Mouse (Mus musculus): ENCODE data around the gene Syt1.

The Syt1 gene

DNA sequence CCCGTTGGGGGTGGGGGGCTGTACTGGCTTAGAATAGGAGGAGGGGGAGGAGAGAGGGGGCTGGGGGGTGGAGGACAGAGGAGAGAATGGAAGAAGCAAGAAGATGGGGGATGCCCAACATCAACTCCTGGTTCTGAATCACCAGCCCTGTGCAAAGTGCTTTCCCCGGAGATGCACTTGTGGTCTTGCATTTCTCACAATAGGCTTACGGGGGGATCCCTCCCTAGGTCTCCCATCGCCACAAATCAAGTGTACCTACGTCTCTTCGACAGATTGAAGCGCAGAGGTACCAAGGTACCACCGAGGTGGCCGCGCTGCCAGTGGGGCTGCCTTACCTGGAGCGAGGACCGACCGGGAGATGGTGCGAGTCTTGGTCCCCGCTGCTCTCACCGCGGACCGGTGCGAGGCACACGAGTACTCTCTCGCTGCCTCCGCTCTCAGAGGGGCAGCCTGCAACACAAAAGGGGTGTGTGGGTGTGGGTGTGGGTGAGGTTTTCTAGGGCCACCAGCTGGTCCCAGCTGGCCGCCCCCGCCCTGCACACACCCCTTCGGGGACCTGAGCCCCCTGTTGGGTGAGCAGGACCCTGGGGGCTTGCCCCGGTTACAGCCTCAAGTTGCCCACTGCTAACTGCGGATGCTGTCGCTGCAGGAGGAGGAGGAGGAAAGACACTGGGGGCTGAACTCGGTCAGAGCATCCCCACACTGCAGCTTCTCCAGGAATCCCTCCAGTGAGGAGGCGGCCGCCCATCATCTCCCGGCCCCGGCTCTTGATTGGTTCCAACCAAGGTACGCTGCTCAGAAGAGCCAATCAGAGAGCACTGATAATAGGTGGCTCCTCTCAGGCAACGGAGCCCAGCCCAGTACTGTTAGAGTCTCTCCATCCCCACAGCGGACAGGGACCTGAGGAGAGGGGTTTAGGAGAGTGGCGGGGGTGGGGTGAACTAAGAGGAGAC is at the start of gene Syt1:
Gene Syt1, minus strand, starts transcription at position 742 of the 953 bp plus-strand sequence.
- peak; percentile 27 for DNase-seq

DNA sequence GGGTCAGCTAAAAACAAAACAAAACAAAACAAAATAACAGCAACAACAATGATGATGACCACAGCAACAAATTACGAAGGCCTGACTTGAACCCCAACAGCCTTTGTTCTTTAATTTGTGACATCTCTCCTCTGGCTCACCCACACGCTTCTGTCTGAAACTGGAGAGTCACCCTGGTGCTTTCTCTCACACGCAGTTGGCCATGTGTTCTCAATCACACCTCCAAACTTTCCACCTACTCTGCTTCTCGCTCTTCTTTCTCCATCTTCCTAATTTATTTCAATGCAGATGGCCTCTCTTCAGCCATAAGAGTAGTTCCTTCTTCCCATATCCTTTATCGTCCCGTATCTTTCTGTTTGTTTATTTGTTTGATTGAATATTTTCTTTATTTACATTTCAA is 45.7 kb upstream of the Syt1 start:
- DNase-seq: no peak

DNA sequence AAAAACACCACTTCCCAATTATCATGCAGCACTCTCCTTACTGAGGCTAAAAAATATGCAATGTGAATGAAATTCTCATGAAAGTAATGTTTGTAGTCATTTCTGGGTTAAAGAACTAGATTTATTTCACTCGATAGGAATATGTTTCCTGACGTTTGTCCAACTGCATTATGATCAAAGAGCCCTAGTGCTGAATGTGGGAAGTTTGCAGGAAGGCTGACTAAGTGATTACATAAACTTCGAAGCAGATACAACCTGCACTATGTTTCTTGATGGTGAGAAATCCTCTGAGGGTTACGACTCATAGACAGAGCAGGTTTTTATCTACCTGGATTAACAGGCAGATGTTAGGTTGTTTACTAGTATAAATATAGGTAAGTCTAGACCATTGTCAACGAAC is 36.8 kb upstream of the Syt1 start:
- no peak for DNase-seq

DNA sequence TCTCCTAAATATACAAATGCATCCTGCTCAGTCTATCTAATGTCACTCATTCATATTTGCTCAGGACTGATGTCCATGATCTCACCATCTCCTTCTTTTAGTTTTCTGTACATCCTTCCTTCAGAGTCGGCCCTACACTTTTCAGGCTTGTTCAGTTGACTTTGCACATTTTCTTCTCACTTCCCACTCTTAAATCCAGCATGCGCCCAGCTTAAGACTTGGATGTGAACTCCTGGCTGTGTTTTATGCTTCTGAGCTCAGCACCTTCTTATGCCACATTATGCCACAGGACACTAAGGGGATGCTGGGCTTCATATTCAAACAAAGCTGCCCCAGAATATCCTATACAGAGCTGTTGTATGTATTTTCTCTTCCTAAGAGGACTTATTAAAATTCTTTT is 36.2 kb upstream of the Syt1 start:
- DNase-seq: no peak

DNA sequence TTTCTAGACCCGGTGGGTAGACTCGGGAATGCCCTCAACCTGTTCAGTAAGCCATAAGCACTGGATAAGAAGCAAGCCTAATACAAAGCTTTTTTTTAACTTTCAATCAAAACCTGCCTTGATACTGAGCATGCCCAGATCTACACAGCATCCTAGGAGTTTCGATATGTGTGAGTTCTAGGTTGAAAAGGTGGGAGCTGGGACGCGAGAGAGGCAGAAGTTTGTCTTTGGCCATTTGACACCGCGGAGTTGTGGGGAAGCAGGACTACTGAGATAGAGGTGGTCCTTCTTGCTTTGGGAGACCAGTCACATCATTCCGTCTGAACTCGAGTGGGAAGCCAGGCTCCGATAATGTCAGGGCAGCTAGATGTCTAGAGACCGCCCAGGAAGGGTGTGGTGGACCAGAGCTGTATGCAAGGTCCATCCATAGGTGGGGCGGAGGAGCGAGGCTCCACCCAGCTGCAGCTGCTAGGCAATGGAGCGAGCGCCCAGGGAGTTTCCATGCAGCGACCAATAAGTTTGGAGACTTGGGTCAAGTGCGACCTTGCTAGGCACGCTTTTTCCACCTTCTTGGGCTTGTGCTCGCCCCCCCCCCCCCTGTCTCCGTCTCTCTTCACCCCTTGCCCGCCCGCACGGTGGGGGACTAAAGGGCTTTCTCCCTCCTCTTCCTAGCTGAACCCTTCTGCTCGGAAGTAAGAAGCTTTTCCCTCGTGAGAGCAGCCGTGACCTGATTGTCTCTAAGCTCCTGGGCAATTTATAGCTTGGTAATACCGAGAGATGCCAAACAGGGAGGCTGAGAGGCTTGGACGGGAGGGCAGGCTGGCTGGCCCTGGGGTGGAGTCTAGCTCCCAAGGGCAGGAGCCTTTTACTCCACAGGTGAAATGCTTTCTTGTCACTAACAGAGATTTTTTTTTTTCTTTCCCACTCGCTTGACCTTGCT is 714 bp upstream of the Syt1 start:
- DNase-seq: no peak

DNA sequence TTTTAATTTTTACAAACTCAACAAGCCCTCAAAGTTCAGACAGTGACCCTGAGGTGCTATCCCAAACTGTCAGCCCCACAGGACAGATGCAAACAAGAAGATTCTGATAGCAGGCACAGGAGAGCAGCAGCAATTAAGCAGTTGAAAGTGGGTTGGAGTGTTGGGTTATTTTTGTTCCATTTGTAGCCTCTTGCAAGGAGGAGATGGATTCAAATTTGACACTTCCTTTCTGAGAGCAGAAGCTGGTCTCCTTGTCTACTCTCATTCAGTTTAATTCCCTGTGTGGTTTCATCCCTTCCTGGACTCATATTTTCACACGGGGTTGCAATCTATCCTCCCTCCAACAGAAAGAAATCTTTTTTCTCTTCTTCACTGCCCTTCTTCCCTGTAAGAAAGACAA is 951 bp downstream of the Syt1 start:
- no peak for DNase-seq

DNA sequence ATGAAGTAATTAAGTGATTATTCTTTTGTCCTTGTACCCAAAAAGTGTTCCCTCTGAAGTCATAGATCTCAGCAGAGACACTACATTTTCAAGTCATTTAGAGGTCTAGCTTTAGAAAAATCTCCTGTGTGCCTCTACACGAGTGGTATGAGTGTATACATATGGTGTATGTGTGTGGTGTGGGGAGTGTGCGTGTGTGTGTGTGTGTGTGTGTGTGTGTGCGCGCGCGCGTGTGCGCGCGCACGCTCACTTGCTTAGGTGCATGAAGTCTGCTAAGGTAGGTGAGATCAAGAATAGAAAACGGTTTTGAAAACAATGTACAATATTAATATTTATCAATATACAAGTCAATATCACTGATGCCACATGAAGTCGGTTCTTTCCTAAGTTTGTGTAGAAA is 2.3 kb downstream of the Syt1 start:
- no peak for DNase-seq

DNA sequence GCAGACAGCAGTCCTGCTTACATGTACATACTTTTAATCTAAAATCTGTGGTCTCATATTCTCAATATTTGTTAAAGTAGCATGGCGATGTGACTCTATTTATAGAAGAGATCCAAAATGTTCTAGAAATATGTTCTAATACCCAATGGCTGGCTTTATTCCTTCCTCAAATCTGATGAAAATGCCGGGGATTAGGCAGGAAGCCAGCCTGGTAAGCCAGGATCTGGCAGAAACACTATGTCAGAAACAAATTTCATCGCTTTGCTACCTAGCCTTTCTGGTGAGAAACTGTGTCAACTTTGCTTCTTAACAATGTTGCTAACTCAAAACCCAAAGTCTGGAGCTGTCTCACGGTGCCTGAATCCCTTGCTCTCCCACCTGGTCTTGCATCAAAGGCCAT is 7.3 kb downstream of the Syt1 start:
- DNase-seq: no peak

DNA sequence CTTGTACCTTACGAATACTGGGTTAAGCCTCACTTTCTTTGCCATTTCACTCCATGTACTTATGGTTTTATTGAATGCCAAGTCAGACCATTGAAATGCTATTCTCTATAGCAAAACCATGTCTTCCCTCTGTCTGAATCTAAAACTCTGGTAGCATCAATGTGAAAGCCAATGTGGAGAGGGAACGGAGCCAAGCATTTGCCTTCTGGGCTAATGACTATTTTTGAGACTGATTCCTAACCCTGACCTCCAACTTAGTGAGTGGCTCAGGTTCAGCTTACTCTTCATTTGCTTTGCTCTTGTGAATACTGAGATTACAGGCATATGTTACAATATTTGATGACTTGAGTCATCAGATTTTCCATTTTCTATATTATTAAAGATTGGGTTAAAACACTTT is 23.5 kb downstream of the Syt1 start:
- DNase-seq: no peak

DNA sequence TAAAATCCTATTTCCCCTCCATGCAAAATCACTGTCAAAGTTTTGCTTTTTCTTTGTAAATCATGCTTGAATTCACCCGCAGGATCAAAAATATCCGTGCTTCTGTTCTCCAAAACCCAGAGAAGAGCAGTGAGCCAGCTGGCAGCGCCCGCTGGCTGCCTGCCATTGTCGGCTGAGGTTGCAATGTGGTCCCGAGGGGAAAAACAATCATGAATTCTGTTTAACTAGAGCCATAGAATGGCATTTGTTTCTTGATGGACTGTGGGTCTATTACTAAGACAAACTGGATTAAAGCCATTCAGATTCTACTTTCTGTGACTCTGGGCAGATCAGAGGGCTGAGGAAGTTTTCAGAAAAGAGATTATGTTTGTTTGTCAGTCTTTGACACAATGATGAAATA is 31.1 kb downstream of the Syt1 start:
- DNase-seq: peak; percentile 69

DNA sequence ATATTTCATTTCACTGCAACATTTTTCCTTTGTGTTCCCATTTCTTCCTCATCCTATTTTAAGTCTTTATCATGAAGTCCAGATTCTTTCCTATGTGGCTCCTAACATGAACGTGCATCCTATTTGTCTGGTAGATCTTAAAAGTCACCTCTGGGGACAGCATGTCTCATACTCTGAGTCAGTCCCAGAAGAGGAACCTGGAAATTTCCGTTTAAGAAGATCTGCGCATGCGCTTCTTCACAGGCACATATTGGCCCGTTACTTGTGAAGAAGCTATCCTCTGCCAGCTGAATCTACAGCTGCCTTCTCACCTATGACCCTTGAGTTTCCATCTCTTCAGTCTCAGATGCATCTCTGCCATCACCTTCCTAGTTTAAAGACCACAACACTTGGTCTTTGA is 55.8 kb downstream of the Syt1 start:
- DNase-seq: no peak

DNA sequence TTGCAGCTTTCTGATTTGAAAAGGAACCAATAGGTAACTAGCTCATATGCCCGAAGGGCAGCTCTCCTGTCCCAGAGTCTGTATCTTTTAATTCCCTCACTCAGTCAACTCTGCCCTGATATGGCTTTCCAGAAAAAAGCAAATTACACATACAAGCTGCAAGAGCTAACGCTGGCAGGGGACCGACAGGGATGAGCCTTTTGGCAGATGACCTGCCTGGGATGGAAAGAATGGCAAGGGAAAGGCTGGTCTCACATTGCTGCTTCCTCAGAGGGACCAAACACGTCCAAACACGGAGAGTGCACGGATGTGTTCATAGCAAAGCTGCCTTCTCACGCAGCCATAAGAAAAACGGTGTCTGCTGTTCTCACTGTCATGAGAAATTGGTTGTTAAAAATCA is 58.6 kb downstream of the Syt1 start:
- DNase-seq: no peak

DNA sequence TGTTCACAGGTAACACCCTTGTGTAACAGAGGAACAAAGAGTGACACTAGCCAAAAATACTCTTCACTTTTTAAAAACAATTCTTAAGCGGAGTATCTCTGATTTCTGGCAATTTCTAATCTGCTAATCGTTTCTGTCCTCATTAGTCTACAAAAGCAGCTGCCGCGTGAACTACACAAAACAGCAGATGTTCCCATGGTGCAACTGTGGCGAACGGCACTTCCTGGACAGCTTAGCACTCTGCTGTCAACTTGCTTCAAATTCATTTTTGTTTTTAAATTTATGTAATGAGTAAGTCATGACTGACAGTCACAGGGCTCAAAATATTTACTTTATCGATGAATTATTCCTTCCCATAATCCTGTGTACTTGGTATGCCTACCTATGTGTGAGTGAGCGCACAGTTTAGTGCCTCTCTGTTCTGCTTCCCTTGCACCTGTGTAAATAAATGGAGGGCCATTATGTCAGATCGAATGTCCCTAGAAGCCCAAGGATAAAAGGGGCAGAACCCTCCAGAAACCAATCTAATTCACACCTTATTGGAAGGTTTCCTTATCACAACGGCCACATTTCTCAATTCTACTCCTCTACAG is 73.8 kb downstream of the Syt1 start:
- DNase-seq: no peak

DNA sequence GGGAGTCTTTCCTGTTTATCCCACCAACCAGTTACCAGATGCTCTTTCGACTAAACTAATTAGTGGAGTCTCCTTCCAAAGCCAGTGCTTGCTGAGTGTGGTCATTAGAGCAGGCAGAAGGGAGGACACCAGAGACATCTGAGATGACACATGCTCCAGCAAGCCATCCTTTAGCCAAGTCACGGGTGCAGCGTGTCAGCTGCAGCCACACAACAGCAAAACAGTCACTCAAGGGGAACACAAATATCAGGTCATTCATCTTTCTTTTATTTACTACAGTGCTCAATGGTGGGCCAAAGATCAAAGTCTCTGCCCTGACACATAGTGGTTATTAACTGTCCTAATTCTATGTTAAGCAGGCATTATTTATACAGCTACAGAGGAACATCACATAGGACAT is 80.5 kb downstream of the Syt1 start:
- peak; percentile 5 for DNase-seq

DNA sequence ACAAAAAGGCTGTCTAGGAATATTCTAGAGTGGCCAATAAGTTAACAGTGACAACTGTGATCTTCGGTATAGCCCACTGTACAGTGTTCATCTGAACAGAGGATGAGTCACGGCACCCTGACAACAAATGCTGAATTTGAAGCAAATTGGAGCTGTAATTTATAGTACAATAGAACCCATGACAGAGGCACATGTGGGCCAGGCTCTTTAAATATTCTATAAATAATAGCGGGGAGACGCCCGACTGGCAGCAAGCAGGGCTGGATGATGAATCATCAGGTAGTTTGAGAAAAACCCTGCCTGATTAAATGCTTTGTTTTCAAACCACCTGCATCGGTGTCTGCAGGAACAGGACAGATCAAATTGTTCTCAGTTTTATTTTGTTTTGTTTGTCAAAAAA is 81.1 kb downstream of the Syt1 start:
- no peak for DNase-seq

DNA sequence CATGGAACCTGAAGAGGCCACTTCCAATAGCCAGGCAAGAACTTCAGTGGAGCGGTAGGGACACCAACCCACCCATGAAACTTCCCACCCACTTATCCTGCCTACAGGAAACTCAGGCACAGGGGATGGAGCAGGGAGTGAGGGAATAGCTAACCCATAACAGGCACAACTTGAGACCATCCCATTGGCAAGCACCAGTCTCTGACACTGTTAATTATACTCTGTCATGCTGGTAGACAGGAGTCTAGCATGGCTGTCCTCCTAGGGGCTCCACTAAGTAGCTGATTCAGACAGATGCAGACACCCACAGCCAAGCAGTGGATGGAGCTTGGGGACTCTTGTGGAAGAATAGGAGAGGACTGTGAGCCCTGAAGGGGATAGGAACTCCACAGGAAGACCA is 105.5 kb downstream of the Syt1 start:
- no peak for DNase-seq

DNA sequence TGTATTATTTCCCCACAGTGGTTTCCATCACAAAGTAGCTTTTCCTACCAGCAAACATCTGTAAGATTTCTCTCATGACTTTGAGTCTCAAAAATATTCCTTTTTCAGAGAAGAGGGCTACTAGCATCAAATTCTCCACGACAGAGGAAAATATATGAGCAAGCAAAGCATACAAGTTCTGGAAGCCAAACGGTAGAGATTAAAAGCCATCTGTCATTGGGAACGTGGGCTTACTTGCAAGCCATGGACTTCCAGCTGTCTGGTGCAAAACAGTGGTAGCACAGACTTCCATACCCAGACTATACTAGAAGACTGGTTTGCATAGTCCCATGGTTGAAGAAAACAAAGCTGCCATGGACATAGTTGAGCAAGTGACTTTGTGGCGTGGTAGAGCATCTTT is 106.4 kb downstream of the Syt1 start:
- no peak for DNase-seq

DNA sequence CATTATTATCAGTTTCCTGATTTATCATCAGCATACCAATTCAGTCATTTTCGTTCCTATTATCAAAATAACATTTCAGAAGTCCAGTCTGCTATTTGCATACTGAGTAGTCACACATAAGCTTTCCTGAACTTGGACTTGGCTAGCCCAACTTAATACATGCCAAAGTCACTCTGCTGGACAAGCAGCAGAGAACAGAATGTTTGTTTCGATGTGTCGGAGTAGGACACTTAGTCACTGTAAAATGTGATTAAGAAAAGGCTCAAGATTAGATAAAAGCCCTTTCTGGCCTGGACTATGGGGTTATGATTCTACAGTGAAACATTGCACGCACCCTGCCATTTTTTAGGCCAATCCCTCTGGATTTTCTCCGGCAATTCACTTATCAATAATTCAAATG is 114.3 kb downstream of the Syt1 start:
- DNase-seq: no peak

DNA sequence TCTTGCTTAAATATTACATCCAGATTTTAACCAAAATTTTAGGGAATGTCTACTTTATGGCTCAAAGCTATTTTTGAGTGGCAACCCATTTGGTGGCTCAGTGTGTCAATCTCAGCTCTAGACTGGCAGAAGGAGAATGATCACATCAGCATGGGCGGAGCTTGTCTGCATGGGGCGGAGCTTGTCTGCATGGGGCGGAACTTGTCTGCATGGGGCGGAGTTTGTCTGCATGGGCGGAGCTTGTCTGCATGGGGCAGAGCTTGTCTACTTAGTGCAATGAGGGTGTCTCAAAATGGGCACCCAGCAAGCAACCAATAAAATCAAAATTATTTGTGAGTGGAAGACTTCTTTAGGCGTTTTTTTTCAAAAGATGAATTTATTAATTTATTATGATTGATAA is 117.5 kb downstream of the Syt1 start:
- DNase-seq: no peak

DNA sequence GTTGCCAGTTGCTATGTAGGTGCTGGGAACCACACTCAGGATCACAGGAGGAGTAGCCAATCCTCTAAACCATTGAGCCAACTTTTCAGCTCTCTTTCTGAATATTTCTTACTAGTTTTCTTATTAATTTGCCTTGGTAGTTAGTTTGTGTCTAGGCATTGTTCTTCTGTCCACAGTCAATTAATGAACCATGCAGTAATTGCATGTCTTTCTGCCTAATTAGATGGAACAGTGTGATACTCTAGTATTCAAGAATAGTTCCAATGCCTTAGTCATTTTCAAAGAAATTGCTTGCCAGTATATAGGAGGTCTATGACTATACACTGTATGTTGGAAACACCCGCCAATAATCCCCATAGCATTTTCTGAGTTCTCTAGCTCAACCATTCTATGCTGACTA is 118.3 kb downstream of the Syt1 start:
- DNase-seq: no peak

DNA sequence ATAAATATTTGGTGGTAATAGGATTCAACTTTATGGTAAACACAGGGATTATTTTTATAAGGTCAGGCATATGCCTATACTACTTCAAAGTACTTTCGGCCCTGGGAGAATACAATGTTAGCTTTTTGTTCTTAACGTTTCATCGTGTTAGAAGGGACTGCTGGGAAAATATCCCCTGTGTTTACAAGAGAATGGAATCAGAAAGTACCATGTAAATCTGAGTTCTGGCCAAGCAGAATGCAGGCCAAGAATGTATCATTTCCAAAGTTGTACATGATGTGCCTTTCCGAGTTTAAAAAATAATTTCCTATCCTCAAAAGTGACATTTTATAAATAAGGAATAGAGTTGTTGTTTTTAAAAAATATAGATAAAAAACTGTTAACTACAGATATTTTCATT is 121.7 kb downstream of the Syt1 start:
- peak; percentile 18 for DNase-seq

DNA sequence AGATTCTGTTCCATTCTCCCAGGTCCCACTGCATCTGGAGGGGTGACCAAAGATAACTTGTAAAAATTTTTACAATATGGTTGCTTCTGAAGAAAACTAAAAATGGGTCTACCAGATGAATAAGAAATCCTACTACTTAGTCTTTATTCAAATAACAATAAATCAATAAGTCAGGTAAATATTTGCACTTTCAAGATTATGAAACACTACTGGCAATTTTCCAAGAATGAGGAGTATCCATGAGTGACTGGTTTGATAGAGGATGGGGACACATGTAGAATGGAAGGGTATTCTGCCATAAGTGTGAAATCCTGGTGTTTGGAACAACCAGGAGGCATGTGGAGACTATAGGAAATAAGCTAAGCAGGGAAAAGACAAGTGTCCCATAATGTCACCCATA is 124.0 kb downstream of the Syt1 start:
- no peak for DNase-seq

DNA sequence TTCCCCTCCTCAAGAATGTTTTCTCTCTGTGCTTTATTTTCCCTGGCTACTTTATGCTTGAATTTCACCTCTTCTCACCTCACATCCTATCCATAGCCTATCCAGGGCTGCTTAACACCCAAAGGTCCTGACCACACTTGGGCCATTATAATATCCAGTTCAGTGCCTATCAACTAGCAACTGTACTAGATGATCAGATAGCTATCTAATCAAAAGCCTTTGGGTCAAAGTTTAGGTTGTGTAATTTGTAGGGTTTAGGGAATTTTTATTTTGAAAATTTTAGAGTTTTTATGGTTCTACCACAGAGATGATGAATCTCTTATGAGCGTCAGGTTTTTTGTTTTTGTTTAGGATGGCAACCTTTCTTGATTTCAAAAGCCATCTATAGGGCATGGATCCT is 125.0 kb downstream of the Syt1 start:
- DNase-seq: no peak

DNA sequence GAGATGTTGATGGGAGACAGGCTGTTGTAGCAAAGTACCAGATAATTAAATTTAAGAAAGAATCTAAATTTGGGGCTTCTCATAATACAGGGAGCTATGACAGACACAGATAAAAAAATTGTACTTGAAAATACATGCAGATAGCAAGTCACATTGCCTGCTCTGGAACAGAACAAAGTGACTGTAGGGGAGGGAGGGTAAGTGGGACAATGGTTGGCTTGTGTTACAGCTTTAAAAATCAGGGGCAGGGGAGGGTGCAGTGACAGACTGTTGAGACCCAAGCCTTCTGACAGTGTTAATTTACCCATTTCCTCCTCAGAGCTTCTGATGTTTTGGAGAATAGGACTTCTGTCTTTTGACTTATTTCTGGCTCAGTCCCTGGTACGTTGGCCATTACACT is 126.3 kb downstream of the Syt1 start:
- DNase-seq: no peak

Data from lung, postnatal 14 days (tissue).